Mouse (Mus musculus) lung, adult 2 months (tissue): ENCODE measurements around the gene Notch3. TPM values are rescaled to one million over a fixed set of nuclear protein-coding genes. Genes with fewer than 3 reads are reported as not detected.
"Not testable (repeated sequence)": the region's sequence is repeated elsewhere in the genome, so short reads cannot be mapped to it uniquely, and the experiment has no call there.

Source experiments
- DNase-seq: peaks from one replicate; pipeline ENCODE4 v3.0.0; 2022
- H3K4me1 ChIP-seq: fragments of 200-500 bp; 2 replicates; pipeline ENCODE4 v1.6.1; 2011; ENCODE audit warnings: low read length; ENCODE audit not compliant: control insufficient read depth, insufficient read depth
- H3K4me3 ChIP-seq: fragments of 200-500 bp; replicated peaks from 2 replicates; pipeline ENCODE3; 2011; ENCODE audit warnings: low read depth, mild to moderate bottlenecking, control low read depth, low read length; ENCODE audit errors: extremely low read depth
- CTCF ChIP-seq: fragments of 200-500 bp; IDR thresholded peaks from 2 replicates; pipeline ENCODE4 v1.5.1; 2011; ENCODE audit warnings: mild to moderate bottlenecking, low read length, control low read depth; ENCODE audit not compliant: insufficient read depth
- POLR2A ChIP-seq: fragments of 200-500 bp; IDR thresholded peaks from 2 replicates; pipeline ENCODE4 v1.6.1; 2011; ENCODE audit warnings: low read depth, mild to moderate bottlenecking, control low read depth, low read length, borderline replicate concordance; ENCODE audit errors: extremely low read depth
- WGBS: fragments of 180-500 bp; shearing (Covaris S2); methylation state at CpG from one replicate; pipeline ENCODE4 v1.1.7; 2018; 5-methylcytosine and 5-hydroxymethylcytosine counted together
- polyA plus RNA-seq: library from polyadenylated mRNA; depleted of rRNA; stranded (reverse); fragments of >200 nt; gene quantifications from 2 replicates; pipeline ENCODE4 v1.2.3, GENCODE M21; 2012

Notch3 gene
- polyA plus RNA-seq, 1 experiment: 107 TPM

- Histone ChIP-seq H3K4me3 (peak overlapping the region; percentile 22), H3K4me1 (peaks cover 5% of the 10 kb centered on the region; the same call in 1 of the 2 replicates)
- 4% methylated on average over 44 of the region's 44 CpGs for WGBS
- TF ChIP-seq CTCF (no peak), POLR2A (no peak)
- DNase-seq: no peak
Observed at GRCm38 (mm10) chr17:32099943-32100586, 66.6 kb downstream of the Notch3 start.

GRCm38 (mm10) chr17:32099574-32099942 lies 67.1 kb downstream of the Notch3 start:
- no peak overlapping the region for H3K4me3 ChIP-seq
- WGBS: 49% methylated on average over 8 of the region's 8 CpGs
- peaks cover 5% of the 10 kb centered on the region; the same call in 1 of the 2 replicates for H3K4me1 ChIP-seq
- no peak for DNase-seq
- no peak for TF ChIP-seq CTCF
- no peak for TF ChIP-seq POLR2A

DNA sequence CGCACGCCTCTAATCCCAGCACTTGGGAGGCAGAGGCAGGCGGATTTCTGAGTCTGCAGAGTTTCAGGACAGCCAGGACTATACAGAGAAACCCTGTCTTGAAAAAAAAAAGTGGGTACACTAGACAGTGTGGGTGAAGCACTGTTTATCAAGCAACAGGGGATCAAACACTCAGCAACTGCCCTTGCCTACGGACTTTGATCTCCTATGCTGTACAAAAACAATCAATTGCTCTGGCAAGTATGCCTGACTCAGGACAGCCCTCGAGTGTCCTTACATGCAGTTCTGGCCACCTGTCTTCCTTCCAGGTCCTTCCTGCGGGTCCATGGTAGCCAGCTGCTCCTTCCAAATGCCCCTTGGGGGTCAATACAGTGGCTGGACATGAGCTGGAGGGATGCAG lies 67.7 kb downstream of the Notch3 start:
- not testable (repeated sequence) for H3K4me1 ChIP-seq, DNase-seq, H3K4me3 ChIP-seq
- WGBS: 81% methylated on average over 6 of the region's 6 CpGs

- no peak for DNase-seq
- WGBS: 57% methylated on average over 1 of the region's 1 CpGs
- TF ChIP-seq CTCF: no peak
- TF ChIP-seq POLR2A: no peak
- H3K4me3 ChIP-seq: no peak overlapping the region
- H3K4me1 ChIP-seq: peaks cover 5% of the 10 kb centered on the region; the same call in 1 of the 2 replicates
Observed at GRCm38 (mm10) chr17:32097676-32098075, 69.0 kb downstream of the Notch3 start.

DNA sequence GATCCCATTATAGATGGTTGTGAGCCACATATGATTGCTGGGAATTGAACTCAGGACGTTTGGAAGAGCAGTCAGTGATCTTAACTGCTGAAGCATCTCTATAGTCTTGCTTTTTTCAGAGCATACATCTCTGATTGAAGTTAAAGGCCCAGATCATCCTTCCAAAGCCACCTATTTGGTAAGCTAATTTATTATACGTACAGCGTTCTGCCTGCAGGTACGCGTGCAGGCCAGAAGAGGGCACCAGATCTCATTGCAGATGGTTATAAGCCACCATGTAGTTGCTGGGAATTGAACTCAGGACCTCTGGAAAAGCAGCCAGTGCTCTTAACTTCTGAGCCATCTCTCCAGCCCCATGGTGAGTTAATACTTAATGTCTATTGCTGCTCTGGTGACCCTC lies 73.8 kb downstream of the Notch3 start:
- Histone ChIP-seq H3K4me1 (no peaks in the 10 kb centered on the region), H3K4me3 (no peak overlapping the region)
- no peak for DNase-seq
- peak; percentile 26; the same call in 1 of the 2 replicates for TF ChIP-seq CTCF
- TF ChIP-seq POLR2A: no peak
- WGBS: 80% methylated on average over 5 of the region's 5 CpGs

DNA sequence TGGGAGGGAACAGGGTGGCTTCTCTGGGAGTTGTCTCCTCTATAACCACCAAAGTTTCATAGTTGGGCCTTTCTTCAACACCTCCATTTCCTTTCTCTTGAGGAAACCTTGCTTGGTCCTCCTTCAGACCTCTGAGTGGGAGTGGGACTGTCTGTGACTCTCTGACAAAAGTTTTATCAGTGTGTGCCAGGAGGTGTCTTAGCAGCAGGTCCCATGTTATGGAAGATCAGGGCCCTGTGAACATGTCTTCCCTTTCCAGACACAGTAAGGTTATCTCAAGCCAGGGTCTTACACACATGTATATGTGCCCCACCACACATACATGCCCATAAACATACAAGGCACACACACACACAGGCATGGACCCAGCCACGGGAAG lies 74.4 kb downstream of the Notch3 start:
- 92% methylated on average over 1 of the region's 1 CpGs for WGBS
- TF ChIP-seq POLR2A (no peak), CTCF (no peak)
- H3K4me1 ChIP-seq: no peaks in the 10 kb centered on the region
- no peak overlapping the region for H3K4me3 ChIP-seq
- DNase-seq: no peak

GRCm38 (mm10) chr17:32091364-32092240 lies 75.0 kb downstream of the Notch3 start:
- H3K4me1 ChIP-seq: not testable (repeated sequence)
- peak; percentile 74 for DNase-seq
- TF ChIP-seq POLR2A: 0 out of 2 replicates have a peak, but pooled peaks have one; percentile 31
- 7% methylated on average over 15 of the region's 16 CpGs for WGBS
- H3K4me3 ChIP-seq: peak overlapping the region; percentile 49

DNA sequence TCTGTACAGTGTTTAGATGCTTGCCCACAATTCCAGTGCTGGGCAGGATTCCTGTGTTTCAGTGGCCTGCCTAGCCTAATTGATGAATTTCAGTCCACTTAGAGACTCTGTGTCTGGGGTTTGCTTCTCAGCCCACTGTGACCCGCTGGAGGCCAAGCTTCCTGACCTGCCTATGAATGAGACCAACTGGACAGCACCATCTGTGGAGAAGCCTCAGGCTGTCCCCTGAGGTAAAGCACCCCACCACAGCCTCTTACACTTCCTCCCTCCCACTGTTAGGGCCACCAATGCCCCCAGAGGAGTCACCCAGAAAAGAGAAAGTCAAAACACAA lies 75.7 kb downstream of the Notch3 start:
- Histone ChIP-seq H3K4me3 (peak overlapping the region; percentile 49), H3K4me1 (no peaks in the 10 kb centered on the region)
- WGBS: 14% methylated on average over 1 of the region's 1 CpGs
- no peak for DNase-seq
- TF ChIP-seq POLR2A (no peak), CTCF (no peak)

GRCm38 (mm10) chr17:32087069-32087468 lies 79.6 kb downstream of the Notch3 start:
- no peak for TF ChIP-seq POLR2A
- no peak for TF ChIP-seq CTCF
- no peak overlapping the region for H3K4me3 ChIP-seq
- no peak for DNase-seq
- no peaks in the 10 kb centered on the region for H3K4me1 ChIP-seq
- WGBS: 93% methylated on average over 2 of the region's 2 CpGs

DNA sequence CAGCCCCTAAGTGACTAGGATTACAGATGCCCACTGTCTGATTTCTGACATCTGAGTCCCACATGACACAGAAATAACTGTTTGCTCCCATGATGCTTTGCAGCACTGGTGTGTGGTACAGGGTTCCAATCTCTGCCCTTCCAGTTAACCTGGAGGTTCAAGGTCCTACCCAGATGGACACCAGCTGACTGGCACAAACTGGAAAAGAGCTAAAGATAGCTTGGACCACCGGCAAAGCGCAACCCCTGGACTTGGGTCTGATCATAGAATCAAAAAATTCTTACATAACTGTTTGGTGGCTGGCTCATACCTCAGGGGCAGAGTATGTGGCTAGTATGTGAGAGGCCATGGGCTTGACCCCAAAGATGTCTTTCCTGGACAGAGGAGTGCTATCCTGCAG lies 83.3 kb downstream of the Notch3 start:
- no peak for TF ChIP-seq CTCF
- no peak for TF ChIP-seq POLR2A
- Histone ChIP-seq H3K4me1 (no peaks in the 10 kb centered on the region), H3K4me3 (no peak overlapping the region)
- no peak for DNase-seq
- 92% methylated on average over 2 of the region's 2 CpGs for WGBS
